Mouse (Mus musculus) kidney, postnatal 14 days (tissue): ENCODE results near the gene Ttc37.
A peak's percentile ranks its signal among the peaks of the same experiment; 100 is the strongest.

Source experiments
- DNase-seq: peaks from one replicate; pipeline ENCODE4 v3.0.0; 2022; ENCODE audit warnings: mixed read lengths

The Ttc37 gene

DNA sequence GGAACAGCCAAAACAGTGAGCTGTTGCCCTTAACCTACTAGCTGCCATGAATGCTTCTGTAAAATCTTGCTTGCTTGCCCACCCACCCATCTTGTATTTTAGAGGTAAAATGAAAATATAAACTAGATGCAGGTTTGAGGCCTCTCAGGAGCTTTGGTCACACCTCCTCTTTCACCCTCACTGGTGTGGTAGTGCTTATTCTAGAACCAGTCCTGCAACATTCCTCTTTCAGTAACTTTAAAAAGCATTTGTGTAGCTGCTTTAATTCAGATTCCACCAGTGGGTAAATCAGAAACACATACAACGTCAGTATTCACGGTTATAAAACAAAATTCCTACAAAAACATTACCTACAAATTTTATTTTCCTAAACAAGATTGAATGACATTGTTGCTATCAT is 62.1 kb downstream of the Ttc37 start:
- DNase-seq, result peak; percentile 3

DNA sequence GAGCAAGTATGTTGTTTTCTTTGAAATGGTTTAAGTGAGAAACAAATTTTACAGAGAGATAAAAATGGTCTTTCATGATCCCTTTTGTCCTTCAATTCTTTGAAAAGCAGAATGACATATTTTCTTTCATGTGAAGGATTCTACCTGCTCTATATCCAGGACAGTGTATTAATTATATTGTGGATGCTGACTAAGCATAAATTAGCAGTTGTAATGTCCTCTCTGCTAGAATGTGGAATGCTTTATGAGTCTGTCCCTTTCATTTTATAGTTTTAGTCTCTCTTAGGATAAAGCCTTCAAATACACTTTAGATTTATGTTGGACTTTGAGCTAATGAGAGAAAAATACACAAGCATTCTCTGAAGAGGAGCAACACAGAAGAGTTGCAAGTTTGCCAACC is 75.8 kb downstream of the Ttc37 start:
- no peak for DNase-seq

DNA sequence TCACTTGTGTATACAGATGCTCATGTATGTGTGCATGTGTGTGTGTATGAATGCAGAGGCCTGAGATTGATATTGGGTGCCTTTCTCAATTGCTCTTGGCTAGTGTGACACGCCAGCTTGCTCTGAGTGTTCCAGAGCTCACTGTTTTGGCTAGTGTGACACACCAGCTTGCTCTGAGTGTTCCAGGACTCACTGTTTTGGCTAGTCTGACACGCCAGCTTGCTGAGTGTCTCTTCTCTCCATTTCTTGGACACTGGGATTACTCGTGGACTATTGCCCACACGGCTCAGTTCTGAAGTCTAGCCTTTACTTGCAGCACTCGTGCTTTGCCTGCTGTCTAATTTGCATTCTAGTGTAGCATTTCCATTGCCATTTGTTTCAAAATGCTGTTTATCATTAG is 80.2 kb downstream of the Ttc37 start:
- no peak for DNase-seq

DNA sequence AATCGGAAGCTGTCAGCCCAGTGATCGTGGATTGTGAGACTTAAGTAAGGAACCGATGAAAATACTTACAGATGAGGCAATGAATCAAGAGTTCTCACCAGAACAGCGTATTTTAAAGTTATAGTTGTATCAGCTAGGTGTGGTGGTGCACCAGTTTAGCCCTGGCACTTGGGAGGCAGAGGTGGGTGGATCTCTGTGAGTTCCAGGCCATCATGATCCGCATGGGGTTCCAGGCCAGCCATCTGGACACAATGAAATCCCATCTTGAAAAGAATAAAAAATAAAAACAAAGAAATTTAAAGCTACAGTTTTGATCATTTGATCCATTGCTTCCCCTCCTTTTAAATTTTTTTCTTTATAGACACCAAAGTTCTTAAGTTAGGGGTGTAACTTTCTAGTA is 89.1 kb downstream of the Ttc37 start:
- no peak for DNase-seq

DNA sequence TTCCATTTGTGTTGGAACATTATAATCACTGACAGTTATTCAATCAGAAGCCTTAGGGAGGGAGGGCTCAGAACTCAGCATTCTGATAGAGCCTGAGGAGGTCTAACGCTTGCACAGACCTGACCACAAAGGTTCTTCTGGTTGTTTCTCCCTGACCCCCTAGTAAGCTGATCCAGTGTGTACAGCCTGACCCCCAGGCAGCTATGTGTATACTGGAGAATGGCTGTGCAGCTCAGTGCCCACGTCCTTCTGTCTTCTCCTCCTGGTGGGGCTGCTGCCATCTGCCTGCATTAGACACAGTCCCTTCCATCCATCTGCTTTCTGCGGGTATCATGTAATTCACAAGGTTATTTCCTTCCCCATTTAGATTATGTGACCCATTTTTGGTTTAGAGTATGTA is 90.7 kb downstream of the Ttc37 start:
- DNase-seq, result no peak

DNA sequence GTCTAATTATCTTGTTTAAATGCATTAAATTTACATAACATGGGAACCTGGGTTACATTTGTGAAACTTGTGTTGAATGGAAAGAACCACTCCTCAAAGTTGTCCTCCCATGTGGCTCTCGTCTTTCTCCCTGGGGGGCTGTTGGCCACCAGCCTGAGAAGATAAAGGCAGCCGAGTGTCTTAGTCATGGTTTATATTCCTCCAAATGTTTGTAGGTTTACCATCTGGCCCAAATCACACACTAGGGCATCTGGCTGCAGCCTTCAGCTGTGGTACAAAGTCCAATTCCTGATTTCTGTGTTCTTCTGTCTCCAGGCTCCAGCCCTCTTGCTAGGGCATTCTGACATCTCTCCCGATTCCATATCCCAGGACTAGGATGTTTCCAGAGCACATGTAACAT is 91.7 kb downstream of the Ttc37 start:
- no peak for DNase-seq

DNA sequence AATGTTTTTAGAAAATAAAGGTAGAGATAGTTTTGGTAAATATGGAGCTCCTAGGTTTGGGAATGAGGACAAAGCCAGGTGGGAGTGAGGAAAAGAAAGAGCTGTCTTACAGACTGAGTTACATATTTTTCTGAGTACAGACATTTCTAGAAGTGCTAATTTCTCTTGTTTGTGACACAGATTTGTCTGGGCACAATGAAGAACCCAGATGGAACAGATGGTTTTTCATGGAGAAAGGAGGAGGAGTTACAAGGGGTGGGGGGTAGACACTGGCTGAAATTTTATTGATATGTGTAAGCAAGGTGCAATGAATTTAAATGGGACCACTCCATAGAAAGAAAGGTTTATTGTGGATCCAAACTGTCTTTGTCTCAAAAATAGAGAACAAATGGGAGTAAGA is 96.4 kb downstream of the Ttc37 start:
- DNase-seq, result no peak

DNA sequence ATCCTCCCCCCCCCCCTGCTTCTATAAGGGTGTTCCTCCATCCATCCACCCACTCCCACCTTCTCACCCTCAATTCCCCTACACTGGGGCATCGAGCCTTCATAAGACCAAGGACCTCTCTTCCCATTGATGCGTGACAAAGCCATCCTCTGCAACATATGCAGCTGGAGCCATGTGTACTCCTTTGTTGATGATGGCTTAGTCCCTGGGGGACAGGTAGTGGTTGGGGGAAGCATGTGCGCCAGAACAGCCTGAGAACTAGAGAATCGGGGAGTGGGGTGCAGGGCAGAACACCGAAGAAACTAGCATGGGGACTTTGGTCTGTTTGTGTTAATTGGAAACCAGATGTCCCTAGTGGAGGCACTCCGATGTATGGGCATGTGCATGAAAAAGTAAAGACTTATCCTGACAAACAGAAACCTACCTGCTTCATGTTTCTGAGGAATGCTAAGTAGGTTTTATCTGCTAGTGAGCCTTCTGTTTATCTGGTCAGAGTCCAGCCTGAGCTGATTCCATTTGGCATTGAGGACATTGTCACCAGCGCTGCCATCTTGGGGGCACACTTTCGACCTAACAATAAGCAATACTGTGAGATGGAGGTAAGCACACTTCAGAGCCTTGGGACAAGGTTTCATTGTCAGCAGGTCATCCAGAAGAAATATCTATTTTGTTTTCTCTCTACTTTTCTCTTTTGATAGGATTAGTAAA is 97.1 kb downstream of the Ttc37 start:
- DNase-seq, result no peak

DNA sequence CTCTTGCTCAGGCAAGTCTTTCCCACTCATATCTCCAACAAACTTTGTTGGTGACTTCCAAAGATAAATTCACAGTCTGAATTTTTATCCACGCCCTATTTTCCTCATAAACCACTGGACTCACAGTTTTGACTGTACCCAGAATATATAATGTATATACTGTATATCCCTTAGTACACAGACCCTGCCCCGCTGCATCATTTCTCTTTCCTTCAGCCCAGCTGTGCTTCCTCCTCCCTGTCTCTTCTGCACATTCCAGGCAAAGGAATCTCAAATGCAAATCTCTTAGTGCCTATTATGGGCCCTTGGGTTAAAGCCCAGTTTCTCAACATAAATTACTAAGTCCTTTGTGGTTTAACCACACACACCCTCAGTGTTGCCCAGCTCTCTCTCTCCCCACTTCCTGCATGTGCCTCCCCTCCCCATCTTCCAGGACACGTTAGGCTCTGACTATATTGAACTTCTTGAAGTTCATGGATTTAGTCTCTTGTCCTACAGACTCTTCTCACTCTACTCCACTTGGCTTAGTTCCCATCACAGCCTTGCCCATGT is 98.8 kb downstream of the Ttc37 start:
- no peak for DNase-seq

DNA sequence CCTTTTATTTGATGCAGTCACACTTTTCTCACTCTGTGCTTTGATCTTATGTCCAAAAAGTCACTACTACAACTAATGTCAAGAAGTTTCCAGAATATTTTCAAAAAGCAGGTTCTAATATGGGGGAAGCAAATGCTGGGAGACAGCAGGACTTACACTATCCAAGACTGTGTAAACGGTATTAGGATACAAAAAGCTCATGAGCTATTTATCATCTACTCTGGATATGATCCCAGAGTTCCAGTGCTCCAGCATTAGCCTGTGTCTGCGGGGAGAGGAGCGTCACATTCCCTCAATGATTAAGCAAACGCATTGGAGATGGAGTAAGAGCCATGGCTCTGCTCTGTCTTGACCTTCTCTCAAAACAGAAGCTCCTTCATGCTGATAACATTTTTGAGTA is 101.4 kb downstream of the Ttc37 start:
- DNase-seq, result no peak

DNA sequence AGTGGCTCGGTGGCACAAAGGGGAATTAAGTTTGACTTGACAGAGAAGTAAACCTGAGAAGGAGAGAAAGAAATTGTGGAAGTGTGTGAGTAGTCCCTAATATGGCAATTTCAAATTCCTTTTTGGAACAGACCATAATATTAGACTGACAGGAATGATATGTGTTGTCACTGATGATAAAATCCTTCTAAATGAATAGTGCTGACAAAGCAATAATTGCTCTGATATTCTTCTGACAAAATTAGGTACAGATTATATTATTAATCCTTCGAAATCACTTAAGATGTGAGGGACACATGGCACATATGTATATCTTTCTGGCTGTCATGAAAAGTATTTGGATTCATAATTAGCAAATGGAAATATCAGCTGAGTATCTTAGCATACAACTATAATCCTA is 116.4 kb downstream of the Ttc37 start:
- DNase-seq, result no peak

DNA sequence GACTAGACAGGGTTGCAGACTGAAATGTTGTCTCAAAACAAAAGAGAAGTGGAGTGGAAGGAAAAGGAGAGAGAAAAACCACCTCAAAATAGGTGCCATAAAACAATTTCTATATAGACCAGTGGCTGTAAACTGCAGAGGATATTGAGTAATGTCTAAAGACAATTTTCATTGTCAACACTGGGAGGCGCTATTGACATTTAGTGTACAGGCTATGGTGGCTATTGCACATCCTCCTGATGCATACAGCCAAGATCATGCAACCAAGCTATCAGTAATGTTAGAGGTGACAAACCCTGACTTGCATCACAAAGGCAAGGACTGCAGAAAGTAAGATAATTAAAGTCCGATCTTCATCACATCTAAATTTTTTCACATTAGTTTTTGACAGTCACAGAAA is 116.9 kb downstream of the Ttc37 start:
- no peak for DNase-seq
